Mouse (Mus musculus): ENCODE measurements around the gene Trim28.

Trim28 gene

DNA sequence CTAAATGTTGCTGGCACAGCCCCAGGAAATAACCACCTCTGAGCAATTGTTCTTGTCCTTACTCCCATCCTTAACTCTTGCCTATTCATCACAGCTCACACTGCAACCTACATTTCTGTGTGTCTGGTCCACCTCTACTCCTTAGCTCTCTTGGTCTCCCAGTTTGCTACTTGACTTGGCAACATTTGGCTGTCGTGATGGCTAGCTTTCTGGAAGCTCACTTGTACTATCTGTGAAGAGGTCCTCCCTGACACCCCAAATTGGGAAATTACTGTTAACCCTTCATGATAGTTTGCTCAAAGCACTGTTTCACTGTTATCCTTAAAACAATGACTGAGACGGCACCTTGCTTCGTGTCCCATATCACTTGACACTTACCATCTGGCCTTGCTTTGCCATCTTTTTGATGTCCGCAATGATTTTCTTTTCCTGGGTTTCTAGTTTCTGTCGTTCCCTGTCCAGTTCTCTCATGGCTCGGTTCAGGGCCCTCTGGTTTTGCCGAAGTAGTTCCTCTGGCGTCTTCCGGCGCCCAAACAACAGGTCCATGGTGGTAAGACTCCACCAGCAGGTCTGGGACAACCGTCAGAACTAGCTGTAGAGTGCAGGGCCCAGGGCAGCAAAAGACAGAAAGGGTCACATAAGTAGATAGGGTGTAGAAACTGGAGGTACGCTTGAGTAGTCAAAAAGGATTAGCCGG is 34.7 kb downstream of the Trim28 start:
- no peak for DNase-seq (ENCODE audit: low spot score in 2 of 2)

DNA sequence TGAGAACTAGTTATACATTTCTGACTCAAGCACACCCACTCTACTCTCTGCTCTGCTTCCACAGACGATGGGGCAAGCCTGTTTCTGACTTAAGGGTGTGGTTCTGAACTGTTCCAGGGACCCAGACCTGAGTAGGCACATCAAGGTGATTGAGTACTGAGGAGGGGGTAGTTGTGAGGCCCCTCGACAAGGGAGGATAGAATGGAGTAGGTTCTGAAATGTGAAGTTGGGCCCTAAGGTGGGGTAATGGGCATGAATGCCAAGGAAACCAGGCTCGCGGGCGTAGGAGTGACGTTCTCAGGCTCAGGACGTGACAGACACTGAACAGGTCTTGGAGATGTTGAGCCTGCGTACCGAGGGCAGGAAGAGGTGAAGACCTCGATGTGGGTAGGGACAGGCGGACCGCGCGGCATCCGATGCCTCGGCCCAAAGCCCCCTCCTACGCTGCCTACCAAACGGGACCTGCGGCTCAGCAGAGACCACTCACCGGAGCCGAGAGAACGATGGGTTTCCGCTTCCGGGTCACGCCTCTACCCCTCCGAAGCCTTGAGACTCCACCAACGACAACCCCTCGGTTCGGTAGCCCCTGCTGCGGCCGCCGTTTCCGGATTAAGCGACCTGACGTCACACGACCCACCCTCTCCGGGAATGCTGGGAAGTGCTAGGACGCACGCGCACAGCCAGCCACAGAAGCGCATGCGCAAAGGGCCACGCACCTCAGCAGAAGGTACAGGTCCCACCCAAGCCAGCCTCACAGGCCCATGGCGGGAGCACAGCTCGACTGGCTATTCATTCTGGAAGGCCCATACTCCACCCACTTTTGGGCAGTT is 35.4 kb downstream of the Trim28 start, which contains the start of gene Chmp2a:
TSS of gene Chmp2a (minus strand) at position 660 of the 830 bp plus-strand sequence.
- DNase-seq (ENCODE audit: low spot score in 2 of 2): peak; percentile 96 to 98

DNA sequence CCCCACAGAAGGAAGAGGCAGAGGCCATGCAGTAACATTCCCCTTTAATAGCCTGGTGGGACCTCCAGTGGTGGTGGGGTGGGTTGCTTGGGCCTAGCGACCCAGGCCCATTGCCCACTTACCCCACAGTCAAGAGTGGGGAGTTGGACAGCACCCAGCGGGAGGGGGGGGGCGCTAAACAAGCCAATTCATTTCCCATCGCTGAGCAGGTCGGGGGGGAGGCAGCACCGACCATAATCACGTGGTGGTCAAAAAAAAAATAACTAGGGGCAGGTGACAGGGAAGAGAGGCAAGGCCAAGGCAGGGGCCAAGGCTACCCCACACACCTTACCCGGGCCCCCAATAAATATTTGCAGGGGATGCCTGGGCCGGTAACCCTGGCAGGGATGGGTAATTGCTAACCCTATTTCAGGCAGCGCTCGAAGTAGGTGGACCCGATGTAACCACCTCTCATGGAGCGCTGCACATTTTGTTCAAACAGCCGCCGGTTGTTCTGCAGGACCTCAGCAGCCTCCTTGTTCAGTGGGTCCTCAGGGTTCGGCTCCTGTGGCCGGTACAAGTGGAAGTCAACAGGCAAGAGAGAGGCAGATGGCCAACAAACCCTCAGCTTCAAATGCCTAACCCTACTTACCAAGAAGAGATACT is 36.4 kb downstream of the Trim28 start:
- DNase-seq (ENCODE audit: low spot score in 2 of 2): no peak

GRCm38 (mm10) chr7:13036806-13037205 is 37.9 kb downstream of the Trim28 start:
- DNase-seq (ENCODE audit: low spot score in 2 of 2): no peak

GRCm38 (mm10) chr7:13037366-13037765 is 38.5 kb downstream of the Trim28 start:
- peak in 1 of 2 experiments; percentile 60 for DNase-seq (ENCODE audit: low spot score in 2 of 2)

- peak; percentile 98 to 100 for DNase-seq (ENCODE audit: low spot score in 2 of 2)
These were observed 39.1 kb downstream of the Trim28 start, which contains the start of gene Ube2m for GRCm38 (mm10) chr7:13037901-13038555. TSS of gene Ube2m (minus strand) at chr7:13038275.

- no peak for DNase-seq (ENCODE audit: low spot score in 2 of 2)
These were observed 39.8 kb downstream of the Trim28 start for GRCm38 (mm10) chr7:13038621-13039169.

DNA sequence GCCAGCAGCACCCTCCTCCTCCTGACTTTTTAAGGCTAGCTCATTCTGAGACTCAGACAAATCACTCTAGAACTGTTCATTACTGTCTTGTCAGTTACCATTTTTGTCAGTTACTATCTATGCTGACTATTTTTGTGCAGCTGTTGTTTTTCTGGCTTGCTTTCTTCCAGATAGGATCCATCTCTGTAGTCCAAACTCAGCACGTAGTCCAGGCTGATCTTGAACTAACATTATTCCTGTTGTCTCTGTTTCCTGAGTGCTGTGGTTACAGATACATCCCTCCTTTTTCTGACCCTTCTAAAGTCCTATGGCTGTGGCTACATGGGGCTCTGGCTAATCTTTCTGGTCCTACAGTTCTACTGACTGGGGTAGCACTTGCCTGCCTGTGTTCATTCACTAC is 40.3 kb downstream of the Trim28 start:
- DNase-seq (ENCODE audit: low spot score in 2 of 2): no peak

GRCm38 (mm10) chr7:13041256-13041655 is 42.3 kb downstream of the Trim28 start:
- DNase-seq (ENCODE audit: low spot score in 2 of 2): no peak

- DNase-seq (ENCODE audit: low spot score in 2 of 2): no peak
These were observed 43.6 kb downstream of the Trim28 start for GRCm38 (mm10) chr7:13042511-13042910.

- no peak for DNase-seq (ENCODE audit: low spot score in 2 of 2)
These were observed 44.2 kb downstream of the Trim28 start for GRCm38 (mm10) chr7:13043120-13043444.

- DNase-seq (ENCODE audit: low spot score in 2 of 2): peak in 1 of 2 experiments; percentile 49
These were observed 44.7 kb downstream of the Trim28 start for GRCm38 (mm10) chr7:13043445-13044253.

- peak in 1 of 2 experiments; percentile 23 for DNase-seq (ENCODE audit: low spot score in 2 of 2)
These were observed 45.3 kb downstream of the Trim28 start for GRCm38 (mm10) chr7:13044254-13044625.

DNA sequence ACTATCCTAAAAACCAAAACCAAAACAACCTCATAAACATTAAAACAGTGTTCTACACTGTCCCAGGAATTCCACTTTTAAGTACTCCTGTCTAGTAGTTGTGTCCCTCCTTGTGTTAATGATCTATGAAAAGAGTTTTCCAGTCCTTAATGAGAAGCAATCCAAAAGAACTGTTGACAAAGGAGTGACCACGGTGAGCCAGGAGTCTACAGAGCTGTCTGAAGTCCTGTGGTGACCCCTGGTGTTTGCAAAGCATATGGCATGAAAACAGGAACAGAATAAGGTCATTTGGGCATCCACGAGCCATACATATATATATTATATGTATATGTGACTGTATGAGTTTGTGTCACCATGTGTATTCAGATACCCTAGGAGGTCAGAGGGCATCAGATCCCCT is 47.2 kb downstream of the Trim28 start:
- peak in 1 of 2 experiments; percentile 17 for DNase-seq (ENCODE audit: low spot score in 2 of 2)

DNA sequence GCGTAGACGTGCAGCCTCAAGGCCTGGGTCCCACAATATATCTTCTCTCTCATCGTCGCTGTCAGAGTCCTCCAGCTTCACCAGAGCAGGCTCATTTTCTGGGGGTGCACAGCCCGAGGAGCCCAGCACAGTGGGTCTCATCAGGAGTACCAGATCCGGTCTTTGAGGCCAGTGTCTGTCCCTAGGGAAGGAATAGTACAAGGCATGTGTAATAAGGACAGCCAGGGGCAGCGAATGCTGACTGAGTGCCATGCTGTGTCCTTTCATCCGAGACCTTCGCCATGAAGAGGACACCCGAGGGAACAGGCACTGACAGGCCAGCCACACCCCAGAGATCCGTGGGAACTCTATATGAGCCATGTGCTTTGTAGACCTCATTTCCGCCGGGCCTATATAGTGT is 54.1 kb downstream of the Trim28 start:
- DNase-seq (ENCODE audit: low spot score in 2 of 2): peak; percentile 11 to 12

DNA sequence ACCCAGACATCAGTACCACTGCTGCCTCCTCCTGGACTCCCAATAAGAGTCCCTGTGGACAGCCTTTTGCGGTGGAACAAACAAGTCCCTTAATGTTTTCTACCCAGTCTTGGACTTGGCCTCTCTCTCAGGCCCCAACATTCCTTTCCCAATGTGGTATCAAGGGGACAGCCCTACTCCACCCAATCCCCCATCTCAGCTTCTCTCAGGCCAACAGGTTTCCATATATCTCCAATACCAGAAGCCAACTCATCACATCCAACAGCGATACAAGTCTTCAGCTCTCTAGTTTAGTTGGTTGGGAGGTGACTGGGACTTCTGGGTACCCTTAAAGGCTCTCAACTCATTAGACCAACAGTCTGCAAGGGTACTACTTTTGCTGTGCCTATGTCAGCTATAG is 54.6 kb downstream of the Trim28 start:
- DNase-seq (ENCODE audit: low spot score in 2 of 2): peak; percentile 6 to 8

GRCm38 (mm10) chr7:13053961-13054286 is 55.0 kb downstream of the Trim28 start:
- no peak for DNase-seq (ENCODE audit: low spot score in 2 of 2)

DNA sequence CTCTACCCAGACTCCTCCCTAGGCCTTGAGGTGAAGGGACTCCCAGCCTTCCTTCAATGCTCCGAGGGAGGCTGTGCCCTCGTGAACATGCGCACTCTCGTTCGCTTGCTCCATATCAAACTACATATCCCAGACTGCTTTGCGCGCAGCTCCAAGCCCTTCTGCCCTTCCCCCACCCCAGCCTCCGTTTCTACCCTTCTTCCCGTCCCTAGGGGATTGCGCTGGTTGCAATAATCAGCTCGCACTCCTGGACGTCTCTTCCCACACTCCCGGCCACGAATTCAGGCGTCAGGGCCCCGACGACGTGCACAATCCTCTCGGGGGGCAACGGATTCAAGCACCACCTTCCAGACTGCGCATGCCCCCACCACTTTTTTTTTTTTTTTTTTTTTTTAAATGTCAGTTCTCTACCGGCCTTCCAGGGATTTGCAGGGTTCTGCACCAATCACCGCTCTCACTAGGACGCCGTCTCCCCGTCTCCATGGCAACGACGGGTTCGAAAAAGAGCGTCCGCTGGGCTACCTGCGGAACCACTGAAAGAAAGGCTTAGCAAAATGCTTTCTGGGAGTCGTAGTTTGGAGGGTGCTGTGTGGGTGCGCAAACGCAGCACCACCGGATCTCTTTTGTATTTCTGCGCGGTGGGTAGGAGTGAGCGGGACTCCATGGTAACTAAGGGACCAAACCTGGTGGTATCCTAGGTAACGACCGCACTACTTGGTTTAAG is 55.5 kb downstream of the Trim28 start, which contains the start of gene Mzf1:
TSS of gene Mzf1 (minus strand) at position 478 of the 724 bp plus-strand sequence.
- peak; percentile 95 to 97 for DNase-seq (ENCODE audit: low spot score in 2 of 2)

DNA sequence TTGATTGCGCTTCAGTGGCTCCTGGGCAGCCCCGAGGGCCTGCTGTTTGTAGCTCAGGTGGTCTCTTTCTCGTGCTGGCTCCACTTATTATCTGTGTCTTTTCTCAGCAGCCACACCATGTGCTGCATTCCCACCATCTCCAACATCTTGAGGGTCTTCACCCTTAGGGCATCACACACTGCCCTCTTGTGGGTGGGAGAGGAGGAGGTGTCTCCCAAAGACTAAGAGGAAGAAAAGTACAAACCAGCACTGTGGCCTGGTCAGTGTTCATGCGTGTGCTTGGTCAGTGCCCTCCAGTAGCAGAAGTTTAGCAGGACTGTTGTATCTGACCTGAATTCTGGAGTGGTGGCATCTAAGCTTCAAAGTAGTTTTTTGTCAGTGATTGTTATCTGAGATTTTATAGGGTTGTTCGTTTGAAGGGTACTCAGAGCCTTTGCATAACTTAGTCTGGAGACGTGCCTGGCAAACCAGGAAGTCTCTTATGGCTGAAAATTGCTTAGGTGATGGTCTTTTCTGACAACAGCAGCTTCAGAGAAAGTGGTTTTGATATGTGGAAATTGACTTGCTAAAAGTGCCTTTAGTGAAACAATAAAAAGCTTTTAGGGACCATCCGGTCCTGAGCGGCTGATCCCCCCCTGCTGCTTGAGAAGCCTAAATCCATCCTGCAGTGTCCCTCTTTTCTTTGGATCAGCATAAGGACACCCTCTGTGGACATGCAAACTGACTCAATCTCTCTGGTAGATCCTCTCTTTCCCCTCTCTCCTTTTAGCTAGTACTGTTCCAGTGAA is 58.2 kb downstream of the Trim28 start:
- no peak for DNase-seq (ENCODE audit: low spot score in 2 of 2)

Measured in frontal cortex, postnatal 10 days (tissue).